Mouse (Mus musculus): ENCODE data around the gene Tbcd.

DNA sequence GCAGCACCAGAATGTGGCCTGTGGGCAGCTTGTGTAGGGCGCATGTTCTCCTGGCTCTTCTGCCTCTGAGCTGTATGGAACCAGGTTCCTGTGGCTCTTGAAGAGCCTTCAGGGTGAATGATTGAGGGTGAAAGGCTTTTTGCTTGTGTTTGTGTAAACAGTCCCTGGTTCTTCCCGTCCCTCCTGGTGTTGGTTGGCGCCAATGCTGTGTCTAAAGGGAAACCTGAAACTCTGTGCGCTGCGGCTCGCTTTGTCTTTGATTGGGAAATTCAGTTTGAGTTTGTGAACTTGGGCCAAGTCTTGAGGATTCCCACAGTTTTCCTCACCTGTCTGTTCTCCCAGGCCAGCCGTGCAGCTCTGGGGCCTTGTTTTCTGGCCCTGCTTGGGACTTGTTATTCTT lies 72.4 kb downstream of the Tbcd start:
- TF ChIP-seq POU5F1 (IDR thresholded peaks at IDR 0.05; ENCODE audit: borderline replicate concordance, low read length): no peak
- TF ChIP-seq CTCF (conservative IDR thresholded peaks at IDR 0.05; ENCODE audit: low read length): no peak
